Mouse (Mus musculus) forelimb bud, embryonic 11.5 days (tissue): ENCODE results near the gene Pcp4.
"Not testable (repeated sequence)": the region's sequence is repeated elsewhere in the genome, so short reads cannot be mapped to it uniquely, and the experiment has no call there.

Source experiments
- DNase-seq: peaks from one replicate; pipeline ENCODE4 v3.0.0-alpha.2; 2012; ENCODE audit warnings: low read depth, low spot score

Gene Pcp4

DNA sequence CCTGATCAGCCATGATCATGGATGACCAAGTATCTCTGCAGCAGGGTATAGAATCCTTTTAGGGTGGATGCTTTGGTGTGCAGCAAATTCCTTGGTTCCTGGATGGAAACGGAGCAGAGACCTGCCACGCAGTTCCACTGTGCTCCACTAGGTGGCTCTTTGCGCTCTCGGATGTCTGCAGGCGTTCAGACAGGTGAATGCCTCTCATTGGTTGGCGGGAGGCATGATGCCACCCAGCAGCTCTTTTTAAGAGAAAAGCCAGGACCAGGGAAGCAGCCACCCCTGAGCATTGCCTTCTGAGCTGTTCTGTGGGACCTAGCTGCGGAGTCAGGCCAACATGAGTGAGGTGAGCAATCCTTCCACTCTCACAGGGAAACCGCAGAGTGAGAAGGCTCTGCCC is at the start of gene Pcp4:
Gene Pcp4 (plus strand): TSS at position 162 of the 400 bp plus-strand sequence.
- peak; percentile 84 for DNase-seq

DNA sequence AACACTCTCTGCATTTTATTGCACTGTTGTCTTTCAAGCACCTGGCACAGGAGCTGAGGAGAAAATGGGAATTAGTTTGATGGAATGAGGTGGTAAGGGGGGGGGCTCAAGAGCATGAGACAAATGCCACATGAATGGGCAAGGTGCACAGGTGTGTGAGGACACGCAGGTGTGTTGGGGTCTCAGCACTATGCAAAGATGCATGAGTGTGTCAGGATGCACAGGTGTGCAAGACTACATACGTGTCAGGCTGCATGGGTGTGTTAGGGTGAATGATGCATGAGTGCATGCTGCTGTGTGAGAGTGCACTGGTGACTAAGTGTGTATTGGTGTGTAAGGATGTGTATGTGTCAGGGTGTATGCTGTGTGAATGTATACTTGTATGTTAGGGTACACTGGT is 42.4 kb upstream of the Pcp4 start:
- DNase-seq = no peak

DNA sequence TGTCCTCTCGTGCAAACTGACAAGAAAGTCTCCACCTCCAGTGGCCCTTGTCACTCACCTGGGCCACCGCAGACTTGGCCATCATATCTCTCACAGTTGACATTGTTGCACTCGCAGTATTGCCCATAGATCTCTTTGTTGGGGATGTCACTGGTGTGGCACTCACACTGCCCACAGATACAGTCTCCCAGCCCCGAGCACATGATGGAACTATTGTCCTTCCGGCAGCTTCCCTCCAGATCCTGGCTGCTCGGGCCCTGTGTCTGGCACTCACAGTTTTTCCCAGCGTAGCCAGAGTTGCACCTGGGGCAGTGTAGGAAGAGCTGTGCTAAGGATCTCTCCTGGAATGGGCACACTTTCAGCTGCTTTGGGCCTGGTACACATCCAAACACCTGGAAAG is 40.7 kb upstream of the Pcp4 start:
- no peak for DNase-seq

DNA sequence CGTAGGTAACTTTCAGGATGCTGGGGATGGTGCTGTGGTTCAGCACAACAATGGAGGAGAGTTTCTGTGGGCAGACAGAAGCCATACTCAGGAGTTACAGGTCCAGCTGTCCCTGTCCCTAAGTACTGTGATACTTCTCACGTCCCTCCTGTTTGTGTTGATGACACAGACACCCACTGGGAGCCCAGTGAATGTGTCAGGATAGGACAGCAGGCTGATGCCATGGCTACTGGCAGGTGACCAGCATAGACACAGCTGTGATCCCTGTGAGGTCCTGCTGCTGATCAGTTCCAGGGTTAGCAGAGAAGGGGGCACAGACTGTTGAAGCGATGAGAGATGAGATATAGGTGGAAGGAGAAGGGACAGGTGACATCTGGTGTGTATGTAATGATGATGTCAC is 38.4 kb upstream of the Pcp4 start:
- DNase-seq = no peak

DNA sequence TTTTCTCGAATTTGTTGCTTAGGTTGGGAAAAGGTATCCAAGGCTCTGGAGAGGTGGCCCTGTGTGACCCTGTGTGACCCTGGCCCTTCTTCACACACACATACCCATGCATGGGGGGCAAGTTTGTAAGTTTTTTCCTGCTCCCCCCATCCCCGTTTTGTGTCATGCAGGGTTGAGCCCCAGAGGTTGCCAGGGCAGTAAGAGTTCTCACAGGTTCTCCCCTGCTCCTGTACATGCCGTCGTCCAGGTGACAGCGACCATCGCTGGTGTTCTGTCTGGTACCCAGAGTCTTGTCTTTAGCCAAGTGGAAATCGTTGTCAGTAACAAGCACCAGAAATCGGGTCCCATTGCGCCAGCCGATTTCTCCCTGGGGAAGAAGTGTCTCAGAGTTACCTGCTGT is 34.1 kb upstream of the Pcp4 start:
- DNase-seq = no peak

DNA sequence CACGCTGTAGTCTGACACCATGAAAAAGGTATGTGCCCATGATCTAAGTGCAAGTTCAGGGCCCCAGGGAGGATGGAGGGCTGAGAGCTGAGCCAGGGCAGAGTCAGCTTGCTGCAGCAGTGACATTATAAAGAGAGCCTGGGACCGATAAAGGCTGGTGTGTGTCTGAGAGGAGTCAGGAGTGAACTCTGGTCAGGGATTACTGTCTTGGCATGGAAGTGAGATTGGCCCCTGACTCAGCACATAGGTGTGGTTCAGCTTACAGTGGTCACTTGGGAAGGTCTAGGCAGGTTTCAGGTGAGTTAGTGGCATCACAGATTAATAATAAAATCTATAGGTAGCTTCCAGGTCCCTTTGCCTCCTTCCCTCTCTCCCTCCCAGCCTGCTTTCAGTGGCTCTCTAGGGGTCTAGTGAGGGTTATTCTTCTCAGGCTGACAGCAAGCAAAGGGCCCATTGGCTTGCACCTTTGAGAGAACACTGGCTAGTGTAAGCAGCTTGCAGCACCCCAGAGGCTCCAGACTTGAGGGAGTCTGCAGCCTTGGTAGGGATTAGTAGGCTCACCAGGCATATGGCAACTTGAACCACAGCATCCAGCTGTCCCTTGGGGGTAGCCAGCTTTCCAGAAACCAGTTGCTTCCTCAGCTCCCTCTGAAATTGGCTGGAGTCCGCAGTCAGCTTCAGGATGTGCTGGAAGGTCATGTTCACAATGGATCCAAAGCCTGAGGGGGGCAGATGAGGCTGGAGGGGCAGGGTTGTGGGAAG is 33.2 kb upstream of the Pcp4 start:
- DNase-seq = no peak

DNA sequence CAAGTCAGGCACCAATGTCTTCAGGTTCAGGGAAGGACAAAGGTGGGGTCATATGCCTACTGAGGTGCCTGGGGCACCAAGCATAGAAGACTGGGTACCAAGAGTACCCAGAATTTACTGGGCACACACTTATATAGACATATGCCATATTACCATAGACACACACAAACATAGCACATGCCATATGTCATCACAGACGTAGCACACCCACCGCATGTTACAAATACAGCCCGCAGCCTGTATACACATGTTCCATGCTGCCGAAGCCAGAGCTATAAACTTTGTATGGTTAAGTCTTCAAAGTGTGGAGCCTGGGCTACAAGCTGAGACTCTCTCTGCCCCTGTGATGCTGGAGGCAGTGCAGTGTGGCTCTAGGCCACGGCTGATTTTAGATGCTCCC is 28.5 kb upstream of the Pcp4 start:
- no peak for DNase-seq

DNA sequence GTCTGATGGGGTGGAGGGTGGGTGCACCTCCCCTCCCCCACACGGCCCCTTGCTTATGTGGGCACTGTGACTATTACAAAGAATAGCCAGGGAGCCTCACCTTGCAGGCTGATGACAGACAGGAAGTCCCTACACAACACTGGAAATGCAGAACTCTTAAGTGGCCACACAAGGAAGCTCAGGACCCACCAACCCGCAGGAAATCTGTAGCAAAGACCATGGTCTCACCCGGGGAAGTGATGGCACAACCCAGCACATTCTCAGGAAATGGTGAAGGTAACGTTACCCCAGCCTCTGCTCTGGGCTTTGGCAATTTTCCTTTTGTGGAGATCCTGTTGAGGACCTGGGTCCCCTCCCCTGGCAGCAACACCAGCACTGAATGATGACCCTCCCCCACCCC is 27.7 kb upstream of the Pcp4 start:
- DNase-seq = no peak

DNA sequence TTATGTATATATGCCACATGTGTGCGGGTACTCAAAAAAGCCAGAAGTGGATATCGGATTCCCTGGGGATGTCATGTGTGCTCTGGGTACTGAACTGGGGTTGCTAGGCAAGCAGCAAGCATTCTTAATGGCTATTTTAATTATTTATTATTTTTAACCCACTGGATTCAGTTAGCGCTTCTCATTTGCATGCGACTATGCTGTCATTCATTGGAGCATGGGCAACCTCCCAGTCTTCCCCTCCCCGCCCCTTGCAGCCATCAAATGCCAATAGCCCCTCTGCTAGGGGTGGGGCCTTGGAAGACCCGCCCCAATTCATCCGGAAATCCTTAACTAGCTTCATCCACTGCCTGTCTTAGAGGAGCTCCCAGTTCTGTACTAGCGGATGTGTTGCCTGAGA is 26.5 kb upstream of the Pcp4 start:
- DNase-seq = no peak

DNA sequence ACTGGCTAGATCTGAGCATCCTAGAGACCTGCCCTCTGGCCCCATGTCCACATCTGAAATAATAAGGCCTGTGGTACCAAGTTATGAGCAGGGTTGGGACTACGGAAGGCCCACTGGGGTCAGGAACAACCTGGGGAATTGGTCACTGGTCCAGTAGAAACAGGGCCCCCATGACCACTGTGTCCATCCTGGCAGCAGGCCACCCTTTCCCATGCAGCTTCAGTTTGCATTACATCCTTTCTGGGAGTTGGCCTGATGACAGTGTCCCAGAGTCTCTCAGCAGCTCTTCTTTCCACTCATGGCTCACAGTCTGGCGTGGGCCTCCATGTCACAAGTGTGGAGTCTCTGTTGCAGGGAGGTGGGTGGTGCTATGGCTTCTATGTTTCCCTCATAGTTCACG is 25.6 kb upstream of the Pcp4 start:
- no peak for DNase-seq

DNA sequence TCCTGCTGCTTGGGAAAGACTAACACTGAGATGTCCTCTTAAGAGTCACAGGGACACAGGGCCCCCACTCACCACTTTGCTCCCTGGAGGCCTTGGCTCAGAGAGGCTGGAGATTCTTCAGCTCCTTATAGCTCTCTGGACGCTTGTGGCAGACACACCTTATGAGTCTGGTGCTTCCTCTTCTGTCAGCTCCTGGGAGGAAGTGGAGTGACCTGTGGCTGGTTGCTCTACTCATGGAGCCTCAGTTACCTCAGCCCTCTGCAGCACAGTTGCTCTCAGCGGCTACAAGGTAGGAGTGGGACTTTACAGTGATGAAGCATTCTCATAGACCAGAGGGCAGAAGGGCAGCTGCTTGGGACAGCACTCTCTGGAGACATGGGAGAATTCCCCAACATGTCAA is 23.9 kb upstream of the Pcp4 start, which contains the start of gene Itgb2l:
Gene Itgb2l (minus strand): TSS at position 152 of the 400 bp plus-strand sequence.
- DNase-seq = no peak

DNA sequence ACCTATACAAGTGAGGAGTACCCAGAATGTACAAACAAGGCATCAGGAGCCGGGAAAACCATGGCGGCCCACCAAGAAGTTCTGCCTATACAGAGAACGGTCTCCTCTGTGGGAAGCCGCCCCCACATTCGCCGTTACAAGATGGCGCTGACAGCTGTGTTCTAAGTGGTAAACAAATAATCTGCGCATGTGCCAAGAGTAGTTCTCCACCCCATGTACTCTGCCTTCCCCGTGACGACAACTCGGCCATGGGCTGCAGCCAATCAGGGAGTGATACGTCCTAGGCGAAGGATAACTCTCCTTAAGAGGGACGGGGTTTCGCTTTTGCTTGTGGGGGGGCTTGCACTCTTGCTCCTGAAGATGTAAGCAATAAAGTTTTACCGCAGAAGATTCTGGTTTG is 16.5 kb upstream of the Pcp4 start:
- DNase-seq = not testable (repeated sequence)

DNA sequence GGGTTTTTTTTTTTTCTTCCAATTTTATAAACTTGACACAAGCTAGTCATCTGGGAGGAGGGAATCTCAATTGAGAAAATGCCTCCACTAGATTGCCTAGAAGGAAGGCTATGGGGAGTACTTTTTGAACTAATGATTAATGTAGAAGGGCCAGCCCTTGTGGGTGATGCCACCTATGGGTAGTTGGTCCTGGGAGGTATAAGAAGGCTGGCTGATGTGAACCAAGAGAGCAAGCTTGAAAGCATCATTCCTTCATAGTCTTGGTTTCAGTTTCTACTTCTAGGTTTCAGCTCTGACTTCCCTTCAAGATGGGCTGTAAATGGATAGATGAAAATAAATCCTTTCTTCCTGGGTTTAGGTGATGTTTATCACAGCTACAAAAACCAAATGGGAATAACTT is 13.3 kb upstream of the Pcp4 start:
- DNase-seq = no peak

DNA sequence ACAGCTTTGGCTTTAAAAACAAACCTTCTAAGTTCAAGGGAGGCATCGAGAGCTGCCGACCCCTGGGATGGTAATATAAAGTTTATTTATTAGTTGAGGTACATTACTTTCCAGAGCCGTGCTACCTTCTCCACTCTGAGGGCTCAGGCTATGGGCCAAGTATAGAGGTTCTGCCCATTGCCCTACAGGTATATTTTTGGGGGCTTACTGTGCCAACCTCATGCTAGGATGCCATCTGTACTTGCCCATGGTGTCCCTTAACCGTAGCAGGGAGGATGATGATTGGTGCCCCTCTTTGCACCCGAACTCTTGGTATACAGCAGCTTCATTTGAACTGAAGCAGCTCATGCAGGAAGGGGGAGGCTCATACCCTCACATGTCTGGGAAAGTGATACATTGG is 9.8 kb upstream of the Pcp4 start:
- no peak for DNase-seq

DNA sequence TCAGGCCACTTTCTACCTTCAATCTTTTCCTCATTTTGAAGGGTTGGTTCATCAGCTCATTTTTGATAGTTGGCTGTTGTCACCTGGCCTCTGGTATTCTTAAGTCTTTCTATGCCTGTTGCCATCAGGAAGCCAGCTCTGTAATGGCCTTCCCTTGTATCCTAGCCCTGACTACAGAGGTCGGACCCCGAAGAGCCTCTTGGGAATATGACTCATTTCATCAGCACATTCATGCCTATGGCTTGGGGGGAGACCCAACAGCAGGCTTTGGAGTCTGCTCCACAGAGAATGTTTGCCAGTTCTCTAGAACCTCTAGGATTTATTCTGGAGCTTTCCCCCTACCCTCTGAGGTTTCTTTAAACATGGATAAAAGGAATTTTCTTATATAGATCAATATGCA is 8.1 kb upstream of the Pcp4 start:
- DNase-seq = no peak

DNA sequence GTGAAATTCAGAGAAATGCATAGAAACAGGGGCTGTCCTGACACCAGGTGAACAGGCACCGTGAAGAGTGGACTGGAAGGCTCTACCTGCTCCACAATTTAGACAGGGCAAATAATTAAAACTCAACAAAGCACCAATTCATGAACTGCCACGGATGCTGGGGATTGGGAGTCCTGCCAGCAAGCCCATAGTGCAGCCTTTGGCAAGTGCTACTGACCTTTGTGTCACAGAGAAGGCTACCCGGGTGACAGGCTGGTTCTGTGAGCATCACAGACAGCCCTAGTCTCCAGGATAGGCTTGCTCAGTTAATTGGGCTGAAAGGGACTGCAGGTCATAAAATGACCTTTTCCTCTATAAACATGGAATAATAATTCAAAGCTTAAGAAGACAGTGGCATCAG is 6.6 kb upstream of the Pcp4 start:
- no peak for DNase-seq

DNA sequence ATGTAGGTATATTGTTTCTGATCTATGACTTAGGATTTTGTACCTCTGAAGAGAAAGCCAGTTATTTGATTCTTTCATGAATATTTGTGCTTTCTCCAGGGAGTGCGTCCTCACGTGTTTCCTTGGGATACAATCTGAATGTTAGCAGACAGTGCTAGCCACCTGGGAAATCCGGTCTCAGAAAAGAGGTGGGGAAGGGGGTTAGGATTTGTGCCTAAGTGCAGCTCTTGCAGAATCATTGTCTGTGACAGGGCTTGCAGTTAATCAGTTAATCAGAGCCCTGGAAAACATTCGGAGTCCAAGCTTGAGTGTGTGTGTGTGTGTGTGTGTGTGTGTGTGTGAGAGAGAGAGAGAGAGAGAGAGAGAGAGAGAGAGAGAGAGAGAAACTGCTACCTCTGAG is 605 bp downstream of the Pcp4 start:
- DNase-seq = no peak

DNA sequence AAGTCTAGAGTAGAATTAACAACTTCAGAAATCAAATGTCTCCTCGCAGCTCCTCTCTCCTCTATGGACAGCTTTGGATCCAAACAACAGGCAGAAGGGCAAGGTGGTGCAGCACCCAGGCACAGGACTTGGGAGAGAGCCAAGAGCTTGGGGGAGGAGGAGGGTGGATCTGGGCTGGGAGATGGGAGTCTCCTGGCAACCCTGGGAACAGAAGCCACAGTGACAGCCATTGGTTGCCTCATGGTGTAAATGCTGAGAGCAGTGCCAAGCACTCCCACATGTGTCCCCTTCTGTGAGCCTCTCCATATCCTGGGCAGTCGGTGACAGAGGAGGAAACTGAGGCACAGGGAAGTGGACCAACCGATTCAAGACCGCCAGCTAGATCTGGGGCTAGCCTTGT is 1.3 kb downstream of the Pcp4 start:
- no peak for DNase-seq

DNA sequence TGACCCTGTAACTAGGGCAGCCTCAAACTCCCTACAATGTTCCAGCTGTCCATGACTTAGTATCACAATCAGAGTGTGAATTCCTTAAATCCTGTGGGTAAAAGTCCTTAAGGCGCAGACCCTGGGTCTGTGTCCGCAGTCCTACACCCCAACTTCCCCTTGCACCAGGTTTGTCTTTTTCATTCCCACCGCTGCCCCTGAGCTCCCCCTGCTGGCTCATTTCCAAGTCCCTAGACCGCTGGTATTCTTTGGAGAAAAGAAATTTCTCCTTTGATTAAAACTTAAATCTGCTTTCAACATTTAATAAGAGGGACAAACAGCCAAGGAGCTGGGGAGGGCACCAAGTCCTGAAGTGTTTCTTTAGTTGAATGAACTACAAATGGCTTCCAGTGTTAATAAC is 2.2 kb downstream of the Pcp4 start:
- no peak for DNase-seq

DNA sequence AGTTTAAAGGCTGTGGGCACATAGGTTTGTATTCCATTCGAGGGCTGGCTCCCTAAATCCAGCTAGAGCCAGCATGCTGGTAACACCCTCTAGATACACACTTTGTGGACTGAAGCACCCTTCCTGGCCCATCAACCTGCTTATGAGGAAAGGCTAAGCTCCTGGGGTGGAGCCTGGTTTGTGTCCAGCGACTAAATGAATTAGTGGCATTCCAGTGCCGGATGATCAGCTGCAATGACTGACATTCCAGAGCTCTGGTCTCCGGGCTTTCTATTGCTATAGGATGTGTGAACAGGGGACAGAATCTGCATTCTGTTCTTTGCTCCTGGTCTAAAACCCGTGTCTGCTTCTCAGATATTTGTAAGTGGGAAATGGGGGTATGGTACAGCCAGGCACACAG is 5.0 kb downstream of the Pcp4 start:
- no peak for DNase-seq

DNA sequence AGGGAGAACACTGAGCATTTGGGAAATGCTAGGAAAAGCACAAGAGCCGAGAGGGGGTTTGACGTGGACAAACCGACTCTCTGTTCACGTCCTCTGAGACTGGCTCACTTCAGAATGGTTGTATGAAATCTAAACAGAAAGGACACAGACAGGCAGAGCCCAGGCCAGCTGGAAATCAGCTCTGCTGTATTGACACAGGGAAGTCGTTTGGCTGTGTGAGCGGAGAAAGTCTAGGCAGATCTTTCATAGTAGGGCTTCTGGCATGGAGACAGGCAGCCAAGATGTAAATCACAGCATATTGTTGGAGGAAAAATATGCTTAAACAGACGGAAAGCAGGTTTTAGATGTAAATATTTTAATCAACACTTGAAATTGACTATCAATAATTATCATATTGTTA is 5.4 kb downstream of the Pcp4 start:
- no peak for DNase-seq

DNA sequence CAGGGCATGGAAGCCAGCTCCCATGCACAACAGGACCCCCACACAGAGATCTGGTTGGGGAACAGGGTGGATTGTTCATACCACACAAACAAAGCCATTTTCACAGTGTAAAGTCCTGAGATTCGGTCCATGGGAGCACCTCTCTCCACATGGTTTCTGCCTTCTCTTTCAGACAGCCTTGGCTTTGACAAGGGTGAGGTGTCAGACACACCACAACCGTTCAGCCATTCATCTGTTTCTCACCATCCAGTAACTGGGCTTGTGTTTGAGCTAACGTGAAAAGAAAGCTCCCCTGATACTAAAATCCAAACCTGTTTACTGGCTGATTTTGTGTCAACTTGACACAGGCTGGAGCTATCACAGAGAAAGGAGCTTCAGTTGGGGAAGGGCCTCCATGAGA is 6.8 kb downstream of the Pcp4 start:
- no peak for DNase-seq

DNA sequence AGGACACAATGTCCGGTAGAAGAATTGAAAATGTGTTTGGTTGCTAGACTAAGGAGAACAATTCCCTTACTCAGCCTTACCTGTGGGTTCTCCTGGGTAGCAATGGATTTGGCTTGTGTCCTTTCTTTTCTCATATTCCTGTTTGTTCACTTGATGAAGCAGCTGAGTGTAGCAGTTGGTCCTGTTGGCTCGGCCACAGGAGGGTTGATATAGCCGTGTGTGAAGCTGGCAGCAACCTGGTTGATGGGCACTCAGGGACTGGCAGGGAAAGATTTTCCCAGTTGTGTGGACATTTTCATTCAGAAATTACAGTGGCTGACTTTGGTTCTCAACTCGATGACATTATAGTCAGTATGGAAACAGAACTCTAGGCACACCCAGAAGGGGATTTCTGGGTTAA is 14.4 kb downstream of the Pcp4 start:
- no peak for DNase-seq

DNA sequence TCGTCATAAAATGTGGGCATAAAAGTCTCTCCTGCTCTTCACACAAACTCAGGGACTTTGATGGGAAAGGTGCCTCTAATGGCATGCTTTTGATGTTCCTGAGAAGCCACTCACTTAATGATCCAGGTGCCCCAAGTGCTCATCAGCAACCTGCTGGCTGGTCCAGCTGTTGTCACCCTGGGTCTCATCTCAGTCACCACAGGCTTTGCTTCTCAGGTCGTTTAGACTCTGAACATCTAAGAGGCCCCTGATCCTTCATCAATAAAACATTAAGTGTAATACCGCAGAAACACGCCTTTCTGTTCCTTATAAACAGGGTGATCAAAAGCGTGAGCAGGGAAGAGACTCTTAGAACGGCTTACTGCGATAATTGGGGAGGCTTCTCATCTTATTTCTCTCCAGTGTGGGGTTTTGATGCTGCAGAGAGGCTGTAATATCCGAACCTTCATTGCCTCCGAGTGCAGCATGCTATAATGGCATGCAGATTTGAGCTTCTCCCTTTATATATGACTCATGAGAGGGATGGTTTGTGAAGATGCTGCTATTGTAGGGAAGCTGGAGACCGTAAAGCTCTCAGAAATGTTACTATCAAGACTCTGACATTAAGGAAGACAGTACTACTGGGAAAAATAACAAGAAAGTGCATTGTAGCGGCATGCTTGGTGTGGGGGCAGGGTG is 19.7 kb downstream of the Pcp4 start:
- DNase-seq = no peak
